ENCODE assay signal across 27 mouse cellular contexts in the genomic region with DNA sequence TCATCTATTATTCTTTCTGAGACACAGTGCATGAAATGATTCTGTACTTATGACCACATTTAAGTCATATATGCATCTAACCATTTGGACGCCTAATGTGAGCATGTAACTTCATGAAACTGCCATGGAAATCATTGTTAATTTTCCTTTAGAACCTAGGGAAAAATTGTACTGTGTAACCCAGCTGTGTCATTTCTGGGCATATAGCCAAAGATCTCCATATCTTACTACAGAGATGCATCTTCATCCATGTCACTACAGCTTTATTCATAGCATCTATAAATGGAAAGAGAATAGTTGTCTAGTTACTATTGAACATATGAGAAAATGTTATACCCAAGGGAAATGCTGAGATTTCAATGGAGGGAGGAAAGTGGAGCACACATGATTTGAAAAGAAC. TPM values are rescaled to one million over a fixed set of nuclear protein-coding genes. Genes with fewer than 3 reads are reported as not detected.
DNase-seq lines count a peak whose midpoint lies in the region; ATAC-seq and TF ChIP-seq lines count a peak whose summit lies in the region.
"Had no signal": no experiment of that assay in that cellular context is flagged by ENCODE, and none has a peak within 500 bp of the region (broad histone marks: within the 10 kb centered on the region; RNA-seq: fewer than 3 reads in every experiment).

No protein-coding gene starts in this region.

- H3K27me3 ChIP-seq in forebrain, embryonic 14.5 days (replicated peaks; ENCODE audit: control insufficient read depth, insufficient read depth, low read length), result no peaks in the 10 kb centered on the region
- no peaks in the 10 kb centered on the region for H3K27me3 ChIP-seq in forebrain, embryonic 12.5 days
- no peaks in the 10 kb centered on the region for H3K27me3 ChIP-seq in lung, embryonic 14.5 days (ENCODE audit: insufficient read depth, low read length)
- H3K27me3 ChIP-seq: CH12.LX; embryonic facial prominence, embryonic 15.5 days; heart, embryonic 15.5 days had no signal

- no peaks in the 10 kb centered on the region for H3K4me1 ChIP-seq in forebrain, embryonic 14.5 days (ENCODE audit: control insufficient read depth, insufficient read depth, low read length)
- no peaks in the 10 kb centered on the region for H3K4me1 ChIP-seq in forebrain, embryonic 12.5 days
- no peaks in the 10 kb centered on the region for H3K4me1 ChIP-seq in lung, embryonic 14.5 days (ENCODE audit: insufficient read depth)
- H3K4me1 ChIP-seq in lung, adult 2 months (ENCODE audit: control insufficient read depth, insufficient read depth, low read length), result no peaks in the 10 kb centered on the region
- H3K4me1 ChIP-seq: embryonic facial prominence, embryonic 15.5 days; forebrain, embryonic 10.5 days; heart, embryonic 15.5 days; hindbrain, embryonic 10.5 days had no signal

- WGBS in forebrain, embryonic 14.5 days, result 88% methylated on average over 1 of the region's 1 CpGs
- 85% methylated on average over 1 of the region's 1 CpGs for WGBS in forebrain, embryonic 12.5 days
- 51% methylated on average over 1 of the region's 1 CpGs for WGBS in lung, embryonic 14.5 days
- WGBS in lung, adult 2 months, result 75% methylated on average over 1 of the region's 1 CpGs

- DNase-seq in forebrain, embryonic 14.5 days (ENCODE audit: low spot score), result peak; percentile 19
- DNase-seq in lung, embryonic 14.5 days, result peak; percentile 66
- DNase-seq in lung, adult 2 months, result no peak
- DNase-seq in 3T3-L1 (ENCODE audit: low read depth, low spot score), result peak; percentile 48
- peak; percentile 6 for DNase-seq in brain, adult 2 months (ENCODE audit: low read depth, low spot score)
- no peak for DNase-seq in urinary bladder, postnatal 4 days (ENCODE audit: low spot score in 2 of 2)
- DNase-seq in gastrocnemius, postnatal 14 days, result no peak
- DNase-seq: adrenal gland, adult 8-10 months; adrenal gland, postnatal 36 days; cerebellum, adult 11-12 months; cerebellum, adult 9-11 months; cerebellum, postnatal 36 days; gastrocnemius, postnatal 10 days; heart, adult 2 months had no signal

- no peak overlapping the region for H3K27ac ChIP-seq in forebrain, embryonic 14.5 days (ENCODE audit: low read depth, low read length)
- no peak overlapping the region for H3K27ac ChIP-seq in forebrain, embryonic 12.5 days
- H3K27ac ChIP-seq in lung, embryonic 14.5 days (ENCODE audit: low read depth), result no peak overlapping the region
- H3K27ac ChIP-seq: embryonic facial prominence, embryonic 15.5 days; forebrain, embryonic 10.5 days; heart, adult 2 months; heart, embryonic 15.5 days; hindbrain, embryonic 10.5 days; hindbrain, embryonic 14.5 days had no signal

- no peak for TF ChIP-seq POLR2A in lung, adult 2 months (IDR thresholded peaks at IDR 0.05; ENCODE audit: borderline replicate concordance, extremely low read depth, low read depth, low read length)

- H3K9me3 ChIP-seq in forebrain, embryonic 14.5 days (replicated peaks; ENCODE audit: control insufficient read depth, low read length), result no peaks in the 10 kb centered on the region
- no peaks in the 10 kb centered on the region for H3K9me3 ChIP-seq in forebrain, embryonic 12.5 days
- no peaks in the 10 kb centered on the region for H3K9me3 ChIP-seq in lung, embryonic 14.5 days (ENCODE audit: low read depth, low read length)
- H3K9me3 ChIP-seq: embryonic facial prominence, embryonic 15.5 days; forebrain, embryonic 10.5 days; heart, embryonic 15.5 days; hindbrain, embryonic 10.5 days had no signal

- H3K4me3 ChIP-seq in forebrain, embryonic 14.5 days (ENCODE audit: low read depth, low read length), result no peak overlapping the region
- no peak overlapping the region for H3K4me3 ChIP-seq in forebrain, embryonic 12.5 days (replicated peaks)
- no peak overlapping the region for H3K4me3 ChIP-seq in lung, embryonic 14.5 days (ENCODE audit: low read depth, low read length)
- H3K4me3 ChIP-seq in lung, adult 2 months (replicated peaks; ENCODE audit: extremely low read depth, low read depth, low read length), result no peak overlapping the region
- H3K4me3 ChIP-seq: embryonic facial prominence, embryonic 15.5 days; erythroblast, embryonic 14.5 days; forebrain, embryonic 10.5 days; heart, adult 2 months; heart, embryonic 15.5 days; hindbrain, embryonic 10.5 days had no signal

- no peak overlapping the region for H3K4me2 ChIP-seq in forebrain, embryonic 14.5 days (ENCODE audit: low read length)
- H3K4me2 ChIP-seq in forebrain, embryonic 12.5 days, result no peak overlapping the region
- H3K4me2 ChIP-seq in lung, embryonic 14.5 days, result no peak overlapping the region
- H3K4me2 ChIP-seq: embryonic facial prominence, embryonic 15.5 days; heart, embryonic 11.5 days; heart, embryonic 15.5 days; hindbrain, embryonic 14.5 days had no signal

- no peak overlapping the region for H3K9ac ChIP-seq in forebrain, embryonic 14.5 days (ENCODE audit: low read length)
- no peak overlapping the region for H3K9ac ChIP-seq in forebrain, embryonic 12.5 days
- H3K9ac ChIP-seq in lung, embryonic 14.5 days, result no peak overlapping the region
- H3K9ac ChIP-seq: embryonic facial prominence, embryonic 15.5 days; heart, embryonic 15.5 days; hindbrain, embryonic 14.5 days had no signal

- TF ChIP-seq CTCF in lung, embryonic 14.5 days (IDR thresholded peaks at IDR 0.05; ENCODE audit: low read depth), result no peak
- no peak for TF ChIP-seq CTCF in lung, adult 2 months (IDR thresholded peaks at IDR 0.05; ENCODE audit: insufficient read depth, low read length)

- no peaks in the 10 kb centered on the region for H3K36me3 ChIP-seq in forebrain, embryonic 14.5 days (ENCODE audit: control insufficient read depth, insufficient read depth, low read length)
- no peaks in the 10 kb centered on the region for H3K36me3 ChIP-seq in forebrain, embryonic 12.5 days (replicated peaks)
- H3K36me3 ChIP-seq in lung, embryonic 14.5 days (ENCODE audit: insufficient read depth), result no peaks in the 10 kb centered on the region
- H3K36me3 ChIP-seq: embryonic facial prominence, embryonic 15.5 days; forebrain, embryonic 10.5 days; heart, embryonic 15.5 days; hindbrain, embryonic 10.5 days had no signal

- intact Hi-C loops in gastrocnemius, postnatal 14 days (cut with DNase I; ENCODE audit: low total_unique reads), result no loop called here

- no peak for ATAC-seq in forebrain, embryonic 14.5 days
- ATAC-seq in forebrain, embryonic 12.5 days (ENCODE audit: low FRiP score), result no peak
- no peak for ATAC-seq in lung, embryonic 14.5 days (ENCODE audit: insufficient read depth)
- ATAC-seq: forebrain, embryonic 16.5 days; inflammation-experienced regulatory T-cells, adult 6 months had no signal

RNA-seq across cellular contexts. Expression of a gene that starts 43.1 kb away (rescaled TPM):
- polyA plus RNA-seq in forebrain, embryonic 14.5 days (2014; fragmentation: Nextera tagmentation; extraction: Ambion mirVana), result not detected in 2 replicates
- polyA plus RNA-seq in forebrain, embryonic 12.5 days (2016; fragmentation: Nextera tagmentation; extraction: Ambion mirVana), result not detected in 2 replicates
- not detected in 2 replicates for polyA plus RNA-seq in lung, embryonic 14.5 days (2014; fragmentation: Nextera tagmentation; extraction: Ambion mirVana)
- not detected in 2 replicates for polyA plus RNA-seq in lung, adult 2 months (2012; rRNA removed)
- not detected for total RNA-seq in gastrocnemius, postnatal 14 days (2021)
- total RNA-seq: adrenal gland, adult 8-10 months; adrenal gland, postnatal 36 days; CH12.LX; gastrocnemius, postnatal 10 days; heart, adult 2 months; heart, postnatal 25 days had no signal
- polyA plus RNA-seq: embryonic facial prominence, embryonic 15.5 days; erythroblast, embryonic 14.5 days; forebrain, embryonic 10.5 days; forebrain, embryonic 16.5 days; gonadal fat pad, adult 2 months; heart, adult 2 months; heart, embryonic 11.5 days; heart, embryonic 15.5 days; hindbrain, embryonic 10.5 days; hindbrain, embryonic 14.5 days; inflammation-experienced regulatory T-cells, adult 6 months had no signal

Comparison
In these comparisons a context has a peak if more than half of its experiments do, and no peak if none do; other contexts are left out.
1. DNase-seq: peak in forebrain, embryonic 14.5 days (single experiment), lung, embryonic 14.5 days (single experiment), 3T3-L1 (single experiment) and brain, adult 2 months (single experiment); none in lung, adult 2 months (single experiment), urinary bladder, postnatal 4 days (0 of 2) and gastrocnemius, postnatal 14 days (single experiment).